Mouse (Mus musculus): Measurements from ENCODE around the gene Trip6. TPM values are rescaled to one million over a fixed set of nuclear protein-coding genes. Genes with fewer than 3 reads are reported as not detected.
"Not testable (repeated sequence)": the region's sequence is repeated elsewhere in the genome, so short reads cannot be mapped to it uniquely, and the experiment has no call there.

Trip6 gene
- total and polyA plus RNA-seq, 3 experiments = 0.58 to 2.1 TPM; not detected in 1

DNA sequence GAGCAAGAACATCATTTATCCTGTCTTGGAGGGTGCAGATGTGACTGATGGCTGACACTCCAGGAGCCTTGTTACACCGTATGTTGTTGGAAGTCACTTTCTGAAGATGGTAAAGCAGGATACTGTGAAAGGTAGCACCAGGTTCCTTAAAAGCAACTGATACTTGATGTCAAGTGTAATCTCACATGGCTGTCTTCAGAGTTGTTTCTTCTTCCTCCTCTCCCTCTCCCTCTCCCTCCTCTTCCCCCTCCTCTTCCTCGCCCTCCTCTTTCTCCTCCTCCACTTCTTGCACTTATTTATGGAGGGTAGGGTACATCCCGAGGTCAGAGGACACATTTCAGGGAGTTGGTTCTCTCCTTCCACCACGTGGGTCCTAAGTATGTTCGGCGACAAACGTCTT lies 28.2 kb downstream of the Trip6 start:
- peaks cover 2 to 16% of the 10 kb centered on the region in 2 experiments; a peak in 3 of 4 replicates for H3K4me1 ChIP-seq (ENCODE audit: control insufficient read depth in 1 of 2, insufficient read depth in 2 of 2, low read length in 2 of 2)
- peak overlapping the region; percentile 57 for H3K27ac ChIP-seq (ENCODE audit: control insufficient read depth, low read depth, low read length)
- H3K27me3 ChIP-seq (ENCODE audit: control insufficient read depth in 1 of 2, insufficient read depth in 2 of 2, low read length in 2 of 2) = no peaks in the 10 kb centered on the region
- peak overlapping the region; percentile 42 for H3K9ac ChIP-seq (ENCODE audit: control insufficient read depth, low read depth, low read length, poor library complexity, severe bottlenecking)
- H3K36me3 ChIP-seq (ENCODE audit: control insufficient read depth in 1 of 2, insufficient read depth in 2 of 2, low read length in 2 of 2) = peaks cover 0 to 10% of the 10 kb centered on the region in 2 experiments; a peak in 2 of 4 replicates
- no peak for TF ChIP-seq ETS1 (IDR thresholded peaks at IDR 0.05; ENCODE audit: low read depth, low read length)
- TF ChIP-seq NELFE (IDR thresholded peaks at IDR 0.05; ENCODE audit: low read depth, low read length) = no peak
- TF ChIP-seq MEF2A (IDR thresholded peaks at IDR 0.05; ENCODE audit: extremely low read depth, insufficient replicate concordance, low read depth, low read length, poor library complexity, severe bottlenecking) = no peak
- TF ChIP-seq E2F4 (IDR thresholded peaks at IDR 0.05; ENCODE audit: borderline replicate concordance, low read depth, low read length) = no peak
- TF ChIP-seq MYC (IDR thresholded peaks at IDR 0.05; ENCODE audit: low read depth, low read length) = no peak
- no peak for TF ChIP-seq GABPA (IDR thresholded peaks at IDR 0.05; ENCODE audit: low read depth, low read length)
- TF ChIP-seq MYB (IDR thresholded peaks at IDR 0.05; ENCODE audit: low read depth, low read length) = no peak
- TF ChIP-seq KAT2A (conservative IDR thresholded peaks at IDR 0.05; ENCODE audit: low read depth, low read length) = no peak
- no peaks in the 10 kb centered on the region for H3K9me3 ChIP-seq (replicated peaks; ENCODE audit: insufficient read depth, low read length)
- H3K4me3 ChIP-seq (ENCODE audit: control insufficient read depth in 1 of 2, insufficient read depth in 1 of 2, low read depth in 2 of 2, low read length in 2 of 2) = no peak overlapping the region
- H3K79me2 ChIP-seq (ENCODE audit: control insufficient read depth, insufficient read depth, low read length, poor library complexity) = peaks cover 7% of the 10 kb centered on the region; the same call in 1 of the 2 replicates
- peak; percentile 51 for DNase-seq (ENCODE audit: low read depth, low spot score)

- peaks cover 0 to 6% of the 10 kb centered on the region in 2 experiments; a peak in 3 of 4 replicates for H3K4me1 ChIP-seq (ENCODE audit: control insufficient read depth in 1 of 2, insufficient read depth in 2 of 2, low read length in 2 of 2)
- H3K27me3 ChIP-seq (ENCODE audit: control insufficient read depth in 1 of 2, insufficient read depth in 2 of 2, low read length in 2 of 2) = no peaks in the 10 kb centered on the region; a peak in 1 of 4 replicates
- DNase-seq (ENCODE audit: low read depth, low spot score) = peak; percentile 82
- H3K4me3 ChIP-seq (ENCODE audit: control insufficient read depth in 1 of 2, insufficient read depth in 1 of 2, low read depth in 2 of 2, low read length in 2 of 2) = no peak overlapping the region
- H3K9ac ChIP-seq (ENCODE audit: control insufficient read depth, low read depth, low read length, poor library complexity, severe bottlenecking) = no peak overlapping the region
- no peaks in the 10 kb centered on the region for H3K9me3 ChIP-seq (replicated peaks; ENCODE audit: insufficient read depth, low read length)
- peaks cover 0 to 5% of the 10 kb centered on the region in 2 experiments; a peak in 2 of 4 replicates for H3K36me3 ChIP-seq (ENCODE audit: control insufficient read depth in 1 of 2, insufficient read depth in 2 of 2, low read length in 2 of 2)
- TF ChIP-seq SMC3 (IDR thresholded peaks at IDR 0.05; ENCODE audit: low read depth, low read length) (peak; percentile 95), RAD21 (IDR thresholded peaks at IDR 0.05; ENCODE audit: low read depth, low read length) (peak; percentile 61), CTCF (IDR thresholded peaks at IDR 0.05 in 2 of 3, conservative IDR thresholded peaks at IDR 0.05 in 1 of 3; ENCODE audit: control insufficient read depth in 1 of 3, insufficient read depth in 1 of 3, low read depth in 2 of 3, low read length in 3 of 3, poor library complexity in 1 of 3, severe bottlenecking in 1 of 3) (peak; percentile 83 to 98 (median 90)), ZC3H11A (IDR thresholded peaks at IDR 0.05; ENCODE audit: low read depth, low read length) (peak; percentile 64; the same call in 1 of the 2 replicates), CHD2 (IDR thresholded peaks at IDR 0.05; ENCODE audit: low read length) (no peak), GATA1 (IDR thresholded peaks at IDR 0.05; ENCODE audit: low read depth, low read length) (no peak)
- H3K27ac ChIP-seq (ENCODE audit: control insufficient read depth, low read depth, low read length) = no peak overlapping the region
- H3K79me2 ChIP-seq (ENCODE audit: control insufficient read depth, insufficient read depth, low read length, poor library complexity) = peaks cover 7% of the 10 kb centered on the region; the same call in 1 of the 2 replicates
Observed at GRCm38 (mm10) chr5:137285045-137285444, 29.2 kb downstream of the Trip6 start.

GRCm38 (mm10) chr5:137284411-137284810 lies 29.8 kb downstream of the Trip6 start:
- not testable (repeated sequence) for H3K9ac ChIP-seq (ENCODE audit: control insufficient read depth, low read depth, low read length, poor library complexity, severe bottlenecking); H3K4me1 ChIP-seq (ENCODE audit: control insufficient read depth in 1 of 2, insufficient read depth in 2 of 2, low read length in 2 of 2); H3K79me2 ChIP-seq (ENCODE audit: control insufficient read depth, insufficient read depth, low read length, poor library complexity); DNase-seq (ENCODE audit: low read depth, low spot score); H3K4me3 ChIP-seq (ENCODE audit: control insufficient read depth in 1 of 2, insufficient read depth in 1 of 2, low read depth in 2 of 2, low read length in 2 of 2); H3K36me3 ChIP-seq (ENCODE audit: control insufficient read depth in 1 of 2, insufficient read depth in 2 of 2, low read length in 2 of 2); H3K27me3 ChIP-seq (ENCODE audit: control insufficient read depth in 1 of 2, insufficient read depth in 2 of 2, low read length in 2 of 2); H3K27ac ChIP-seq (ENCODE audit: control insufficient read depth, low read depth, low read length); H3K9me3 ChIP-seq (replicated peaks; ENCODE audit: insufficient read depth, low read length)

All from MEL (cell line).